Mouse (Mus musculus): ENCODE results near the gene Proser3. TPM values are rescaled to one million over a fixed set of nuclear protein-coding genes. Genes with fewer than 3 reads are reported as not detected.

Proser3 gene
- polyA plus RNA-seq, 1 experiment from 2014 or later, result 6.2 TPM

- Histone ChIP-seq H3K9me3 (replicated peaks; ENCODE audit: control insufficient read depth, low read length) (no peaks in the 10 kb centered on the region), H3K4me2 (ENCODE audit: low read length) (peak overlapping the region; percentile 77), H3K36me3 (ENCODE audit: control insufficient read depth, insufficient read depth, low read length) (peaks cover 37% of the 10 kb centered on the region), H3K4me3 (ENCODE audit: low read depth, low read length) (0 out of 2 replicates have a peak overlapping the region, but pooled peaks have one; percentile 47), H3K27me3 (replicated peaks; ENCODE audit: control insufficient read depth, insufficient read depth, low read length) (no peaks in the 10 kb centered on the region), H3K27ac (ENCODE audit: low read depth, low read length) (no peak overlapping the region; the same call in 1 of the 2 replicates), H3K4me1 (ENCODE audit: control insufficient read depth, insufficient read depth, low read length) (peaks cover 19% of the 10 kb centered on the region), H3K9ac (ENCODE audit: low read length) (peak overlapping the region; percentile 59)
- ATAC-seq (no peak), DNase-seq (ENCODE audit: low spot score) (no peak)
- WGBS, result 85% methylated on average over 22 of the region's 22 CpGs
Observed at GRCm38 (mm10) chr7:30553810-30554584, 1.9 kb upstream of the Proser3 start.

GRCm38 (mm10) chr7:30553021-30553589 is 1.0 kb upstream of the Proser3 start:
- 2% methylated on average over 23 of the region's 23 CpGs for WGBS
- peaks cover 11% of the 10 kb centered on the region for H3K4me1 ChIP-seq (ENCODE audit: control insufficient read depth, insufficient read depth, low read length)
- H3K36me3 ChIP-seq (ENCODE audit: control insufficient read depth, insufficient read depth, low read length), result peaks cover 43% of the 10 kb centered on the region
- peak overlapping the region; percentile 59 for H3K9ac ChIP-seq (ENCODE audit: low read length)
- no peaks in the 10 kb centered on the region for H3K27me3 ChIP-seq (replicated peaks; ENCODE audit: control insufficient read depth, insufficient read depth, low read length)
- H3K27ac ChIP-seq (ENCODE audit: low read depth, low read length), result peak overlapping the region; percentile 59; the same call in 1 of the 2 replicates
- DNase-seq (ENCODE audit: low spot score), result peak; percentile 56
- no peak for ATAC-seq
- H3K4me3 ChIP-seq (ENCODE audit: low read depth, low read length), result peak overlapping the region; percentile 47
- H3K4me2 ChIP-seq (ENCODE audit: low read length), result peak overlapping the region; percentile 77
- no peaks in the 10 kb centered on the region for H3K9me3 ChIP-seq (replicated peaks; ENCODE audit: control insufficient read depth, low read length)

- peaks cover 10% of the 10 kb centered on the region; the same call in 1 of the 2 replicates for H3K4me1 ChIP-seq (ENCODE audit: control insufficient read depth, insufficient read depth, low read length)
- ATAC-seq (peak; percentile 70), DNase-seq (ENCODE audit: low spot score) (peak; percentile 90)
- peak overlapping the region; percentile 88 for H3K27ac ChIP-seq (ENCODE audit: low read depth, low read length)
- peaks cover 35% of the 10 kb centered on the region for H3K36me3 ChIP-seq (ENCODE audit: control insufficient read depth, insufficient read depth, low read length)
- peak overlapping the region; percentile 77 for H3K4me2 ChIP-seq (ENCODE audit: low read length)
- peak overlapping the region; percentile 56 for H3K9ac ChIP-seq (ENCODE audit: low read length)
- 3% methylated on average over 10 of the region's 10 CpGs for WGBS
- no peaks in the 10 kb centered on the region for H3K27me3 ChIP-seq (replicated peaks; ENCODE audit: control insufficient read depth, insufficient read depth, low read length)
- H3K4me3 ChIP-seq (ENCODE audit: low read depth, low read length), result peak overlapping the region; percentile 47
- H3K9me3 ChIP-seq (replicated peaks; ENCODE audit: control insufficient read depth, low read length), result no peaks in the 10 kb centered on the region
Observed at GRCm38 (mm10) chr7:30551445-30552101, 526 bp downstream of the Proser3 start.

- no peaks in the 10 kb centered on the region for H3K27me3 ChIP-seq (replicated peaks; ENCODE audit: control insufficient read depth, insufficient read depth, low read length)
- 100% methylated on average over 1 of the region's 1 CpGs for WGBS
- peaks cover 10% of the 10 kb centered on the region; the same call in 1 of the 2 replicates for H3K4me1 ChIP-seq (ENCODE audit: control insufficient read depth, insufficient read depth, low read length)
- H3K9ac ChIP-seq (ENCODE audit: low read length), result no peak overlapping the region
- H3K4me2 ChIP-seq (ENCODE audit: low read length), result no peak overlapping the region
- H3K27ac ChIP-seq (ENCODE audit: low read depth, low read length), result no peak overlapping the region
- H3K4me3 ChIP-seq (ENCODE audit: low read depth, low read length), result no peak overlapping the region
- no peak for DNase-seq (ENCODE audit: low spot score)
- no peak for ATAC-seq
- H3K9me3 ChIP-seq (replicated peaks; ENCODE audit: control insufficient read depth, low read length), result no peaks in the 10 kb centered on the region
- H3K36me3 ChIP-seq (ENCODE audit: control insufficient read depth, insufficient read depth, low read length), result peaks cover 37% of the 10 kb centered on the region
Observed at GRCm38 (mm10) chr7:30550603-30551002, 1.5 kb downstream of the Proser3 start.

- Histone ChIP-seq H3K27ac (ENCODE audit: low read depth, low read length) (no peak overlapping the region), H3K36me3 (ENCODE audit: control insufficient read depth, insufficient read depth, low read length) (peaks cover 30% of the 10 kb centered on the region), H3K4me2 (ENCODE audit: low read length) (no peak overlapping the region), H3K4me1 (ENCODE audit: control insufficient read depth, insufficient read depth, low read length) (peaks cover 10% of the 10 kb centered on the region; the same call in 1 of the 2 replicates), H3K9ac (ENCODE audit: low read length) (no peak overlapping the region), H3K9me3 (replicated peaks; ENCODE audit: control insufficient read depth, low read length) (no peaks in the 10 kb centered on the region), H3K27me3 (replicated peaks; ENCODE audit: control insufficient read depth, insufficient read depth, low read length) (no peaks in the 10 kb centered on the region), H3K4me3 (ENCODE audit: low read depth, low read length) (no peak overlapping the region)
- 84% methylated on average over 2 of the region's 2 CpGs for WGBS
- ATAC-seq (no peak), DNase-seq (ENCODE audit: low spot score) (no peak)
Observed at GRCm38 (mm10) chr7:30549880-30550279, 2.2 kb downstream of the Proser3 start.

GRCm38 (mm10) chr7:30544327-30544726 is 7.8 kb downstream of the Proser3 start:
- Histone ChIP-seq H3K9ac (ENCODE audit: low read length) (no peak overlapping the region), H3K36me3 (ENCODE audit: control insufficient read depth, insufficient read depth, low read length) (peaks cover 48% of the 10 kb centered on the region)
- no peak for ATAC-seq

GRCm38 (mm10) chr7:30540572-30540971 is 11.5 kb downstream of the Proser3 start:
- H3K9ac ChIP-seq (ENCODE audit: low read length), result no peak overlapping the region
- 90% methylated on average over 7 of the region's 7 CpGs for WGBS
- H3K4me1 ChIP-seq (ENCODE audit: control insufficient read depth, insufficient read depth, low read length), result peaks cover 3% of the 10 kb centered on the region; the same call in 1 of the 2 replicates
- H3K27ac ChIP-seq (ENCODE audit: low read depth, low read length), result no peak overlapping the region
- no peak for ATAC-seq
- H3K4me3 ChIP-seq (ENCODE audit: low read depth, low read length), result no peak overlapping the region
- no peaks in the 10 kb centered on the region for H3K9me3 ChIP-seq (replicated peaks; ENCODE audit: control insufficient read depth, low read length)
- H3K27me3 ChIP-seq (replicated peaks; ENCODE audit: control insufficient read depth, insufficient read depth, low read length), result no peaks in the 10 kb centered on the region
- peaks cover 34% of the 10 kb centered on the region for H3K36me3 ChIP-seq (ENCODE audit: control insufficient read depth, insufficient read depth, low read length)
- DNase-seq (ENCODE audit: low spot score), result no peak
- no peak overlapping the region for H3K4me2 ChIP-seq (ENCODE audit: low read length)

More at GRCm38 (mm10) chr7:30544327-30544726, 7.8 kb downstream of the Proser3 start:
- WGBS, result 92% methylated on average over 2 of the region's 2 CpGs
- Histone ChIP-seq H3K27ac (ENCODE audit: low read depth, low read length) (no peak overlapping the region), H3K4me1 (ENCODE audit: control insufficient read depth, insufficient read depth, low read length) (no peaks in the 10 kb centered on the region), H3K27me3 (replicated peaks; ENCODE audit: control insufficient read depth, insufficient read depth, low read length) (no peaks in the 10 kb centered on the region), H3K9me3 (replicated peaks; ENCODE audit: control insufficient read depth, low read length) (no peaks in the 10 kb centered on the region), H3K4me3 (ENCODE audit: low read depth, low read length) (no peak overlapping the region), H3K4me2 (ENCODE audit: low read length) (no peak overlapping the region)
- DNase-seq (ENCODE audit: low spot score), result no peak

GRCm38 (mm10) chr7:30534633-30535577 is 17.2 kb downstream of the Proser3 start, which contains the start of gene Arhgap33:
Gene Arhgap33 (minus strand): TSS chr7:30535060.
- Histone ChIP-seq H3K4me1 (ENCODE audit: control insufficient read depth, insufficient read depth, low read length) (peaks cover 19% of the 10 kb centered on the region), H3K9me3 (replicated peaks; ENCODE audit: control insufficient read depth, low read length) (no peaks in the 10 kb centered on the region), H3K36me3 (ENCODE audit: control insufficient read depth, insufficient read depth, low read length) (peaks cover 43% of the 10 kb centered on the region), H3K4me3 (ENCODE audit: low read depth, low read length) (peak within 1 kb of the TSS; percentile 83), H3K4me2 (ENCODE audit: low read length) (peak within 1 kb of the TSS; percentile 89), H3K9ac (ENCODE audit: low read length) (peak within 1 kb of the TSS; percentile 91), H3K27ac (ENCODE audit: low read depth, low read length) (peak within 1 kb of the TSS; percentile 93), H3K27me3 (replicated peaks; ENCODE audit: control insufficient read depth, insufficient read depth, low read length) (no peaks in the 10 kb centered on the region)
- peak; percentile 100 for DNase-seq (ENCODE audit: low spot score)
- peak; percentile 93 for ATAC-seq
- WGBS, result 1% methylated on average over 58 of the region's 84 CpGs
